Mouse (Mus musculus): ENCODE data around the gene Rasl12. TPM values are rescaled to one million over a fixed set of nuclear protein-coding genes. Genes with fewer than 3 reads are reported as not detected.
A peak's percentile ranks its signal among the peaks of the same experiment; 100 is the strongest.

Rasl12 gene
- 1 to 10 TPM; 8.4 to 9.2 TPM for total RNA-seq (2021)

DNA sequence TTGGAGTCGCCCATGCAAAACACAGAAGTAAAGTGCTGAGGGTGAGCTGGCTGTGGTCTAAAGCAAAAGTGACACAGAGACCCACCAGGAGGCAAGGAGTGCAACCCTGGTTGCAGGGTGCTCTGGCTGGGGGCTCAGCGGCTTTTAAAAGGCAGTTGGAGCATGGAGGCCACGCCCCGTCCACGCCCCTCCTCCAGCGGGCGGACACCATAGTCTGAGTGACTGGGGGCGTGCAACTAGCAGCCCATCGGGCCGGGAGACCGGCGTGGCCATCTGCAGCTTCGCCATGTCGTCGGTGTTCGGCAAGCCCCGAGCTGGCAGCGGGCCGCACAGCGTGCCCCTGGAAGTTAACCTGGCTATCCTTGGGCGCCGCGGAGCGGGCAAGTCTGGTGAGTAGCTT, at the start of gene Rasl12:
Rasl12 (plus strand) TSS at position 228 of the 400 bp plus-strand sequence.
- intact Hi-C loops (cut with DNase I): no loop called here
- DNase-seq: peak; percentile 73 to 75

DNA sequence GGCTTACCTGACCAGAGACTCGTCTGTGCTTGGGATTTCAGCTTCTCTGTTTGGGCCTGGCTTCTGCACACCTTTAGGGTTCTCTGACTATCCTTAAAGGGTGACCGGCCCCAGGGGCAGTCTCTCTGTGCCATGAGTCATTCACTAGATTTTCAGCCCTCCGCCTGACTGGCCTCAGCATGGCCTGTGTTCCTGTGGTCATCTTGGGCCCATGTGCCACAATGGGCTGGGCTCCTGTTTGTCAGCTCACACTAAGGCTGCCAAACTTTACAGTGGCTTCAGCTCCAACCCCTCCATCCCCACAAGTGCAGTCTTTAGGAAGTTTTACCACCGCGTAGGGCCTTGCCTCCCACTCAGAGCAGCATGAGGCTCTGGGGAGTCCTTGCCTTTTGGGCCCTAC, 45.1 kb upstream of the Rasl12 start:
- no peak for DNase-seq
- intact Hi-C loops (cut with DNase I): no loop called here

DNA sequence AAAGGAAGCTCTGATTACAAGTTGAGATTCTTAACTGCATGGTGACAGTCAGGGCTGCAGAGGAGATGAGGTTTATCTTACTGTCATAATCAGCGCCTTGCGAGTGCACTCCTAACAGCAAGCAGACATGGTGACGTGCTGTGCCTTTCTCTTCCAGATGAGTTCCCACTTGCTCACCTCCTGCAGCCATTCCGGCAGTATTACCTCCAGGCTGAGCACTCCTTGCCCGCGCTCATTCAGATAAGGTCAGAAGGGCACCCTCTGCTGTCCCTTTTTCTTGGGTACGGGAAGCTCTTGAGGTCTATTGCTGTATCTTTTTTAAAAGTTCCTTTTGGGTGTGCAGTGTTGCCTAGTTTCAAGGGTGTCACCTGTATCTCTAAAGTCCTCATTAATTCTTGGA, 41.7 kb upstream of the Rasl12 start:
- intact Hi-C loops (cut with DNase I): no loop called here
- no peak for DNase-seq

DNA sequence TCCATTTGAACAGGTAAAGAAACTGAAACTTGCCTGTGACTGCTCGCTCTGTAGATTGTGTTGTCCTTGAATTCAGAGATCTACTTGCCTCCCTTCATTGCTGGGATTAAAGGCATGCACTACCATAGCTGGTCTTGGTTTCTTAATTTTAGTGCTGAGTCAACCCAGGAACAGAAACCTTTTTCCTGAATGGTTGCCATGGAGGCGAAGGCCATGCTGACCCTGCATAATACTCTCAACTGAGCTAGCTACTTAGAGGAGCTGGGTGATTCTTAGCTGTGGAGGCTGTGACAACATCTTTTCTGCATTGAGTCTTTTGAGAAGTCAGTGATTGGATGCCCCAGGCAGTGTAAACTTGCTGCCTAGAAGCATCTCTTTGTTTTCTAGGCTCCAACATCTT, 41.3 kb upstream of the Rasl12 start:
- DNase-seq: no peak
- intact Hi-C loops (cut with DNase I): no loop called here

DNA sequence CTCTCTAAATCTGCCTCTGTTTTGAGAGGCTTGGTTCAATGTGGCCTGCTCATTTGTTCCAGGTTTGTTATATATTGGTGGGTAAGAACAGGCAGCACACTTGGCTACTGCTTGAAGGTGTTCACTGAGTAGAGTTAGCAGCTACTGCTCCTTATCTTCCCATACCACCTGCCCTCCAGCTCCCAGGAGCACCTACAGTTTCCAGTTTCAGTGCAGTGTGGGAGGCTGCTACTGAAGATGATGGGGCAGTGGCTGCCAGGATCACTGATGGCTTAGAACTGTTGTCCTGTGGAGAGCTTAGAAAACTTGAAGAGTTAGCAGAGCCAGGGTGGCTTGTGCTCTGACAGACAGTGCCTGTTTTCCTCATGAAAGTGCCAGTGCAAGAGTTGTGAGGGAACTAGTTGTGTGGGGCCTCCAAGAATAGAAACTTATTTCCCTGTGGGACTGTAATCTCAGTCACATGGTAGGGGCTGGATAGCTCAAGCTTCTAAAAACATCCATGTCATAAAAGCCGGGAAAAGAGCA, 39.3 kb upstream of the Rasl12 start:
- no peak for DNase-seq
- intact Hi-C loops (cut with DNase I): no loop called here

DNA sequence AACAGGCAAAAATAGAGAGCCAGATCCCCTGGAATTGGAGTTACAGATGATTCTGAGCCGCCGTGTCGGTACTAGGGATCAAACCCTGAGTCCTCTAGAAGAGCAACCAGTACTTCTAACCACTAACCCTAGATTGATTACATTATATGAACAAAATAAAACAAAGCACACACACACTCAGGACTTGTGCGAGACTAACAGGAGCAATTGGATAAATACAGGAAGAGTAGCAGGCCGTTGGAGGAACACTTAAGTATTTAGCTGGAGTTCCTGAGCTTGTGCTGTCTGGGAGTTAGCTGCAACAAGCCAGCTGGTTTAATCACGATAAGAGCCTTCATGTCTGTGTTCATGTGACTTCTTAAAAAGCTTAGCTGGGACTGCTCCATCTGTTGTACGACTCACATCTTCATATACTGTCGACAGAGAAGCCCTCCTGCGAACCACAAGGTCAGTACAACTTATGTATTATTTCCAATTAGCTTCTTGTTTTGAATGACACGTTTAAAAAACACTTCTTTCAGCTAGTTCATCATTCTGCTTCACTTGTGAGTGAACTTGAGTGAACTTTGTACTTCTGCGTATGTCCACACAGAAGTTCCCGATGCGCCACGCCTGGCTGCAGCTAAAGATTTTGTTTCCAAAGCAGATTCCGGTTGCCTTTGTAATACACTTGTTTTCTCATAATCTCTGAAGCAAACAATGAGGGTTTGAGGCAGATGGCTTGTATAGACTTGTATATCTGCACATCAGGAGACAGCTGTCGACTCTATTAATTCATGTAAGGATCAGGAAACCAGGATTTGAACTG, 37.5 kb upstream of the Rasl12 start, which contains the start of gene Ubap1l:
Ubap1l (plus strand) TSS at position 401 of the 808 bp plus-strand sequence.
- intact Hi-C loops (cut with DNase I): no loop called here
- DNase-seq: no peak

DNA sequence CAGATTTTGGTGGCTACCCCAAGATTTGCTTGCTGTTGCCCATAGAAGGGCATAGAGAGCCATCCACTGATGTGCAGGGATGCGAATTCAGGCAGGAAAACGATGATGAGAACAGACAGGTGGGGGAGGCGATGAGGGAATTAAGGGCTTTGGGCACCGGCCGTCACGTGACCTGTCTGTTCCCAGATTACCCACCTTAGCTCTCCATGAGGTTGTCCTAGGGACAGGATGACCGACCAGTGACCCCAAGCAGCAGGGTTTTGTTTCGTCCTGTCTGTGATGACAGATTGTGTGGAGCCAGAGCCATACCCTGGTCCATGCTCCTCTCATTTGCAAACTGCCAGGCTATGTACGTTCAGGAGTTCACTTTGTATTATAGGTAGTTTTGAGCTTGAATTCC, 34.6 kb upstream of the Rasl12 start:
- no peak for DNase-seq
- intact Hi-C loops (cut with DNase I): no loop called here

DNA sequence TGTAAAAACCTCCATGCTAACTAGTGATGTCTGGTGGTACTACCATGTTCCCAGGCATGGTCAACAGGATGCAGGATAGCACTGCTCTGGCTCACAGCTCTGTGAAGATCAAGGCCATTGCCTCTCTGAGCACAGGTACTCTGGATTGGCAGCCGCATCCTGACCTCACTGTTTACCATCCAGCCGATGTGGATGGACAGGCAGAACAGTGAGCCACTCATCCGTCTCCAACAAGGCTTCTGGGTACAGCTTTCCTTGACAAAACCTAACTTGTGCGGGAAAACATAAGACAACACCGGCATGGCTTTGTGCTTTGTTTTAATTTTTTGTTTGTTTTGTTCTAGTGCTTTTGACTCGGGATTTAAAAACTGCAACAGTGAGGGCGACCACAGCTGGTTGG, 32.6 kb upstream of the Rasl12 start:
- DNase-seq: no peak
- intact Hi-C loops (cut with DNase I): no loop called here

DNA sequence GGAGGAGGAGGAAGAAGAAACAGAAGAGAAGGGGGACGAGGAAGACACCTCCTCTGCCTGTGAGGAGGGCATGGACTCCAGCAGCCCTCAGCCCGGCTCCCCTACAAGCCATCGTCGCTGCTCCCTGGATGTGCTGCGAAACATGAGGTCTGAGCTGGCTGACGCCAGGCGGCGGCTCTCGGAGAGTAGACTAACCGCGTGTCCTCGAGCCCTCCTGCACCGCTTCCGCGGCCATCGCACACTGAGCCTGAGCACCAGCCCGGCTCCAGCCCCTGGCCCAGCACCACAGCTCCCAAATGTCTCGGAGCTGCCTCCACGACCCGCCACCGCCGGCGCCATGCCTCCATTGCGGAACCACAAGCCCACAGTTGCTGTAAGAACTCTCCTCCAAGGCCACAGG, 26.6 kb upstream of the Rasl12 start:
- no peak for DNase-seq
- intact Hi-C loops (cut with DNase I): loop anchor here (1.0 kb wide), 1 partner anchor 61 kb away; no protein-coding TSS in a partner anchor

DNA sequence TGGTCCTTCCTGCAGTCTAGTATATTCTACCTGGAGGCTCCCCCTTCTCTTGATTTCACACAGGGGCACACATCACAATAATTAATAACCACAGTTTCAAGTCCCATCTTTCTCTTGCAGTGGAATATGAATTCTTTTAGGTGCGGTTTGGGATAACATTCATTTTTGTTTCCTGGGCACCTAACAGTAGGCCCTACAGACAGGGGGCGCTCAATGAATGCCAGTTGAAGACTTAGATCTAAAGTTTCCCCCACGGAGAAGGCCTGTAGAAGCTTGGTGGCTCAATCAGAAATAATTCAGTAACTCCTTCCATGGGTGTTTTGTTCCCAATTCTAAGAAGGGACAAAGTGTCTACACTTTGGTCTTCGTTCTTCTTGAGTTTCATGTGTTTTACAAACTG, 25.9 kb upstream of the Rasl12 start:
- DNase-seq: peak; percentile 38 to 40
- intact Hi-C loops (cut with DNase I): loop anchor here (1.0 kb wide), 1 partner anchor 60 kb away; no protein-coding TSS in a partner anchor

DNA sequence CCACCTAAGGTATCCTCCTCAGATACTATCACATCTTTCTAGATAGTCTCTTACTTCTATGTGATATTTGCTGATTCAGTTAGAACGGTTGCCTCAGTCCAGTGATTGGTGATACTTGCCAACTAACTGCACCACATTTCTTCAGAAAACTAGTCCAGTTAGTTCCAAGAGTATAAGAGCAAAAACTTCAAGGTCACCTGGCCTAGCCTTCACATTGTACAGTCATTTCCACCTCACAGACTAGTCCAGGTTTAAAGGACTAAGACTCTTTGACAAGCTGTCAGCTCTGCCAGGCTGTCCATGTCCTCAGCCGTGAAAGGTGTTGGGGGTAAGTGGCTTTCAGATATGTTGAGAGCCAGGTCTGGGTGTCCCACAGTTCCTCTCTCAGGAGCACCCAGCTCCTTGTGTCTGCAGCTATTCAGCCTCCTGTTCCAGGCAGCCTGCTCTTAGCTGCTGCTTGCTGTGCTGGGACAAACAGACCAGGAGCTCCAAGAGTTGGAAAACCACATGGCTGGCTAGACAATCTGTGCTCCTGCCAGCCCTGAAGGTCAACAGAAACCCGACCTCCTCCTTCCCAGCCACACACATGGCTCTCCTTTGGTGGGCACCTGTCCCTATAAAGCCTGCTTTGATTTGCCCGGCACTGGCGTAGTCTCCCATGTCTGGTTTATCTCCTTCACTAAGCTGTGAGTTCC, 23.7 kb upstream of the Rasl12 start:
- intact Hi-C loops (cut with DNase I): no loop called here
- no peak for DNase-seq

DNA sequence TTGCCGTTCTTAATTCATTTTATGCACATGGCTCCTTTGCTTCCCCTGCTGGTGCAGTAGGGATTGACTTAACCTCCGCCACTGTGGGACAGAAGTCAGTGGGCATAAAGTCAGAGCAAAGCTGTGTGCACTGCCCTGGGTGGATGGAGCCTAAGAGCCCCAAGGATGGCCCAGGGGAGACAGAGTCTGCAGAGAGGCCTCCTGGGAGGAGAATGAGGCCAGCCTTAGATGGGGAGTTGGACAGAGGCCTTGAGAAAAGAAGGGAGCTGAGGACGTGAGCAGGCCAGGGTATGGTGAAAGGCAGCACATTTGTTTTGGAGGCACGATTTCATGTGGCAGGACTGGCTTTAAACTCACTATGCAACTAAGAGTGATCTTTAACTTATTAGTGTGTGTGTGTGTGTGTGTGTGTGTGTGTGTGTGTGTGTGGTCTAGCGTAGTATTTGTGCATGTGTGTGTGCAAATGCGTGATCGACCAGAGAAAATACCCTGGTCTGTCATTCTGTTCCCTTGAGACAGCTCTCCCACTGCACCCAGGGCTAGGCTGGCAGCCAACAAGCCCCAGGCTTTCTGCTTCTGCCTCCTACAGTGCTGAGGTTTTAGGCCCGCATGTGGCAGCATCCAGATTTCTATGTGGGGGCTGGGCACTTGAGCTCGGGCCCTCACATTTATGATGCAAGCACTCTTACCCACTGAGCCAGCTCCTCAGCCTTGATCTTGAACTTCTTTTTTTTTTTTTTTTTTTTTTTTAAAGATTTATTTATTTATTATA, 23.0 kb upstream of the Rasl12 start:
- no peak for DNase-seq
- intact Hi-C loops (cut with DNase I): no loop called here

DNA sequence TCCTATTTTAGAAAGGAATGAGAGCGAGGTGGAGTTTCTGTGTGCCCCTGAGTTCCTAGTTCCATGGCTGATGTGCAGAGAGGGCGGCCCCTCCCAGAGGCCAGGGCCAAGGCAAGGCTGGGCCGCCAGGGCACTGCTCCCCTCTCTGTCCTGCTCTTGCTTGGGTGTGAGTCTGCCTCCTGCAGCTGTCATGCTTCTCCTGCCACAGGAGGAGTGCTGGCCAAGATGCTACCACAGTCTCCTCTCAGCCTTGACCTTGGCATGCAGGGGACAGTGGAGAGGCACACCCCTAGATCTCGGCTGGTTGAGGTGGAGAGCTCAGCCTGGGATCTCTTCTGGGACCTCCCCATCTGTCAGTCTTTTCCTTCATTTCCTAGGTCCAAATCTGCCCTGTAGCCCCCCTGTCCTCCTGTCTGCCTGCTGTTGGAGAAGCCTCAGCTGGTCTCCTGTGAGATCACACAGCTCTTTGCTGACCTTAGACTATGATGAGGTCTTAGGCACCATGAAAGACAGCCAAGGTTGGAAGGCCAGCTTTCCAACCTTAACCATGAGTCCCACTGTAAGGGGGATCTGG, 17.2 kb upstream of the Rasl12 start:
- intact Hi-C loops (cut with DNase I): no loop called here

DNA sequence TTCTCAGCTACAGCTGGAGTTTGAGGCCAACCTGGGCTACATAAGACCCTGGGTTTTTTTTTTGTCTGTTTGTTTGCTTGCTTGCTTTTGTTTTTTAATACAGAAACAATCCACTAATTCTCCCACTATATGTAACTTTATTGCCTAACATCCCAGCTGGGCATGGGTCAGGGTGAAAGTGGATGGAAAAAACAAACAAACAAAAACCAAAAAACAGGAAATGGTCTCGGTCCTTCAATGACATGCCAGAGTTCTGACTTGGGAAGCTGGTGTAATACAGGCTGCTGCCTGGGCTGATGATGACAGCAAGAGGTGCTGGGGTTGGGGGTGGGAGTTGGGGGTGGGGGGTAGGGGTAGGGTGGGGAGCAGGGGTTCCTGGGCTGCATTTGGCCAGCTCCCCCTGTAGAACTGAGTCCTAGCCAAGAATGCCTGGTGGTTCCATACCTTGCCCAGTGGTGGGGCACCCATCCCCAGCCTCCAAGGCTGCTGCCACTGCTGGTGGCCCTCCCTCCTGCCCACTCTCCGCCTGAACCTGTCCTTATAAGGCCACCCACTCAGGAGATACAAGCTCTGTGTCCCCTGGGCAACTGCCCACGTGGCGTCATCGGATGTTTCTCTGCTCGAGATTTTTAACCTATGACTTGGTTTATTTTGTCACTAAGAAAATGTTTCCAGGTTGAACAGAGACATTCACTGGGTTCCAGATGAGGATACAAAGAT, 16.1 kb upstream of the Rasl12 start:
- intact Hi-C loops (cut with DNase I): no loop called here
- no peak for DNase-seq

More for the DNA sequence above, 17.2 kb upstream of the Rasl12 start:
- DNase-seq: no peak

DNA sequence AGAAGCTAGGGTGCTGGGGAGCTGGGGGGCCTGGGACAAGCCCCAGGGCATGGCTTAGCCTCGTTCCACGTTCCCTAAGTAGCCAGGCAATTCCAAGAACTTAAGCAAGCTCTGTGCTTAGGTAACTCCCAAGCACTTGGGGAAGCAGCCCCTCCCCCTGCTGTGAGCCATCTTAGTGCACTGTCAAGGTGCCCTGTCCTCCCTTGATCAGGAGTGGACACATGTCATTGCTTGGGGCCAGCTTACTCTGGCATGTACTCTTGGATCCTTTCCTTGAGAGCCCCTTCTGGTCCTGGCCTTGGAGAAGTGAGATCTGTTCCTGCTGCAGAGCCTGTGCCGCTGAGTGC, 15.6 kb upstream of the Rasl12 start:
- no peak for DNase-seq
- intact Hi-C loops (cut with DNase I): no loop called here

DNA sequence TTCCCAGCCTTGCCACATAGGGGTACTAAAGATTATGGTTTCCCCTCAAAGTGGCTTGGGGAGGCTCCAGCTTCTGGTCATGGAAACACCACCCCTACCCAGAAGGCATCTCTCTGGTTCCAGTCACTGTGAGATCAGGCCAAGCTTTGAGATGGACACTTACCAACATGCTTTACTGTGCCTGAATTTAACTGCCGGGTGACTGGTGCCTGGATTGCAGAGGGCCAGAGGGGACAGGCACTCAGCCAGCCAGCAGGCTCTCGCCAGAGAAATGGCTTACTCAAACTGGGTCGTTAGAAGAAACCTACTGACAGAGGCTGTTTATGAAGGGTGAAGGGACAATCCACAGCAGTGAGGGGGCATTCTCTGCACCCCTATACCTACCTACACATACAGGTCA, 14.0 kb upstream of the Rasl12 start:
- peak in 1 of 2 experiments; percentile 39 for DNase-seq
- intact Hi-C loops (cut with DNase I): no loop called here

DNA sequence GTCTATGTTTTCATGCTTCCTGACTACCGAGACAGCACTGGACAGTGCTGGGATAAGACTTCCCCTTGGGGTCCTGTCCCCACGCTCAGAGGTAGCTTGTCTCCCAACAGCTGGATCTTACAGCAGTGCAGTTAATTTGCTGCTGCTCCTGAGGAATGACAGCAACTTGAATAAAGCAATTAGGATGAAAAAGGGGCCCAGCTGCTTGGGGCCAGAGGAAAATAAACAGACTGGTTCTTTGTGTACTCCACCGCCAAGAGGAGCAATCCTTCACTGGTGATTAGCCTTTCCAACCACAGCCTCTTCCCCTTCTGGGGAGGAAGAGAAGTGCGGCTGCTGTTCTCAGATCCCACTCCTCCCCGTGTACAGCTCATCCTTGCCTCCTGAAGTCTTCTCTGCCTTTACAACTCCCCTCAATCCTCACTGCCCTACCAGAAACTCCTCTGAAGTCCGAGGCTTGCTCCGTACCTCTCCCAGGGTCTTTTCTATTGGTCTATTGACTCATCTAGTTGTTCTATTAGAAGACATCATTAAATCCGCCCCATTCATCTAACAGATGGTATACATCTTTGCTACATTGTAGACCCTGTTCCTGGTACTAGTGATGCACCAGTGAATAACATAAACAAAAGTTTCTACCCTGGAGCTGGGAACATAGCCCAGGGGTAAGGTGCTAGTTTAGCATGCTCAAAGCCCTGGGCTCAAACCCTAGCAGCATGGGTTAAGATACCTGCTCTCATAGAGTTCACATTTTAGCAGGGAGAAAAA, 11.7 kb upstream of the Rasl12 start:
- intact Hi-C loops (cut with DNase I): no loop called here
- no peak for DNase-seq

DNA sequence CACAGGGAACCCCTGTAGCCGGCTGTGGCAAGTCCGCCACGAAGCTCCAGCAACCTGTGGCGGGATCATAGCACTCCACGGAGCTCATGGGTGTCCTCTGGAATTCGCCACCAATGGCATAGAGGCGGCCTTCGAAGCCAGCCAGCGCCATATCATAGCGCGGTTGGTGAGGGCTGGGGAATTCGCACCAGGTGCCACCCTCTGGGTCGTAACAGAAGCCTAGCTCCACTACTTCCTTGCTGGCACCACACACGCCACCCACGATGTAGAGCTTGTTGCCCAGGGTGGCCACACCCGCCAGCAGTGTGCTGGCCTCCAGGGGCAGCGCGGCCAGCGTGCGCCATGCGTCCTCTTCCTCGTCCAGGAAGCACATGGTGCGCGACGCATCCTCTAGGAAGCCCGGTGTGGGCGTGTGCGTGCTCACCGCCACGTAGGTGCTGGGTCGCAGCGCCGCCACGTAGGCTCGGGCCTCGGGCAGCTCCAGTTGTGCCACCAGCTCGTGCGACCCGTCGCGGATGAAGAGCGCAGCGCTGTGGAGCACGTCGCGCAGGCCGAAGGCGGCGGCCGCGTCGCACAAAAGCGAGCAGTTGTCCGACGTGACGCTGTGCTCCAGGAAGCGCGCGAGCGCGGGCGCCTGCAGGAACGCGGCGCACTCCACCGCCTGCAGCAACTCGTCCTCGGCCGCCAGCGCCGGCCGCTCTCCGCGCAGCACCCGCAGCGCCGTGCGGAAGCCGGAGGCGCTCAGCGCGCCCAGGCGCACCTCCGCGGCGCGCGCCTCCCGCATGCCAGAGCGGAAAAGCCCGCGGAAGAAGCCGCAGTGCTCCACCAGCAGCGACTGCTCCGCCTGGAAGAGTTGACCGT, 7.3 kb upstream of the Rasl12 start:
- intact Hi-C loops (cut with DNase I): no loop called here
- peak in 1 of 2 experiments; percentile 45 for DNase-seq
